21 mouse cellular contexts compared by ENCODE assay signal in the genomic region with DNA sequence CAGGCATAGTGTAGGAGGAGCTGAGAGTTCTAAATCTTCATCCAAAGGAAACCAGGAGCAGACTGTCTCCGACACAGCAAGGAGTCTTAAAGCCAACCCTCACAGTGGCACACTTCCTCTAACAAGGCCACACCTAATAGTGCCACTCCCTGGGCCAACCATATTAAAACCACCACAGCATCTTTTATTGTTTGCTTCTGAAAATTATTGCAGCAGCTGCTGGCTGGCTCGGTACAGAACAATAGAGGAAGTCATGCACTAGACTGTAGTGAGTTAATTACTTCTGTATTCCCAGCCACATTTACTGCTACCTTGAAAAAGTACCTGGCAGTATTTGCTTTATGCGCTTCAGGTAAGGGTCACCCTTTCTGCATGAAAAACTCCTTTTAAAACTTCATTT. TPM values are rescaled to one million over a fixed set of nuclear protein-coding genes. Genes with fewer than 3 reads are reported as not detected.
"Had no signal": no experiment of that assay in that cellular context is flagged by ENCODE, and none has a peak within 500 bp of the region (broad histone marks: within the 10 kb centered on the region; RNA-seq: fewer than 3 reads in every experiment).

No protein-coding gene starts in this region.

- H3K27ac ChIP-seq: kidney, postnatal 0 days; limb, embryonic 13.5 days; liver, embryonic 14.5 days; midbrain, embryonic 12.5 days had no signal

- H3K4me3 ChIP-seq: limb, embryonic 13.5 days; midbrain, embryonic 12.5 days had no signal

- H3K9me3 ChIP-seq: limb, embryonic 13.5 days; midbrain, embryonic 12.5 days had no signal

- H3K4me1 ChIP-seq: midbrain, embryonic 12.5 days had no signal

- H3K36me3 ChIP-seq: limb, embryonic 13.5 days; midbrain, embryonic 12.5 days had no signal

- DNase-seq: kidney, adult 9 months; kidney, postnatal 4 days; left cerebral cortex, postnatal 4 days; lung, adult 18-20 months; lung, postnatal 4 days; thymus, adult 18-20 months; thymus, postnatal 36 days had no signal

- H3K9ac ChIP-seq: limb, embryonic 13.5 days; liver, embryonic 14.5 days; midbrain, embryonic 12.5 days had no signal

- H3K4me2 ChIP-seq: limb, embryonic 13.5 days; midbrain, embryonic 12.5 days had no signal

- H3K27me3 ChIP-seq: limb, embryonic 13.5 days; midbrain, embryonic 12.5 days had no signal

RNA-seq across cellular contexts. Expression of a gene that starts 3.8 kb away (rescaled TPM):
- total RNA-seq: layer of hippocampus, adult 8-10 months; layer of hippocampus, postnatal 14 days; left cerebral cortex, adult 18-20 months; left cerebral cortex, postnatal 10 days; left cerebral cortex, postnatal 4 days; liver, adult 2 months; megakaryocyte-erythroid progenitor cell, adult 5-6 weeks; midbrain, postnatal 0 days had no signal
- polyA plus RNA-seq: kidney, postnatal 0 days; limb, embryonic 13.5 days; liver, adult 2 months; liver, embryonic 14.5 days; lung, embryonic 16.5 days; midbrain, embryonic 12.5 days; midbrain, postnatal 0 days; neural tube, embryonic 14.5 days; stomach, embryonic 14.5 days had no signal

RNA-seq across cellular contexts. Expression of a gene that starts 25.6 kb away (rescaled TPM):
- total RNA-seq: layer of hippocampus, adult 8-10 months; layer of hippocampus, postnatal 14 days; left cerebral cortex, adult 18-20 months; left cerebral cortex, postnatal 10 days; left cerebral cortex, postnatal 4 days; liver, adult 2 months; megakaryocyte-erythroid progenitor cell, adult 5-6 weeks; midbrain, postnatal 0 days had no signal
- polyA plus RNA-seq: kidney, postnatal 0 days; limb, embryonic 13.5 days; liver, adult 2 months; liver, embryonic 14.5 days; lung, embryonic 16.5 days; midbrain, embryonic 12.5 days; neural tube, embryonic 14.5 days; stomach, embryonic 14.5 days had no signal
